Mouse (Mus musculus) large intestine, adult 2 months (tissue): ENCODE data around the gene Pkhd1. TPM values are rescaled to one million over a fixed set of nuclear protein-coding genes. Genes with fewer than 3 reads are reported as not detected.

Experiments
- DNase-seq: peaks from one replicate; pipeline ENCODE4 v3.0.0-alpha.2; 2012; ENCODE audit warnings: low read depth, low spot score
- WGBS: fragments of 180-500 bp; shearing (Covaris S2); methylation state at CpG from one replicate; pipeline ENCODE4 v1.1.7; 2018; 5-methylcytosine and 5-hydroxymethylcytosine counted together
- polyA plus RNA-seq: library from polyadenylated mRNA; depleted of rRNA; stranded (reverse); fragments of >200 nt; gene quantifications from 2 replicates; pipeline ENCODE4 v1.2.3, GENCODE M21; 2012; rRNA removed

The Pkhd1 gene
- polyA plus RNA-seq, 1 experiment: 0.33 TPM

DNA sequence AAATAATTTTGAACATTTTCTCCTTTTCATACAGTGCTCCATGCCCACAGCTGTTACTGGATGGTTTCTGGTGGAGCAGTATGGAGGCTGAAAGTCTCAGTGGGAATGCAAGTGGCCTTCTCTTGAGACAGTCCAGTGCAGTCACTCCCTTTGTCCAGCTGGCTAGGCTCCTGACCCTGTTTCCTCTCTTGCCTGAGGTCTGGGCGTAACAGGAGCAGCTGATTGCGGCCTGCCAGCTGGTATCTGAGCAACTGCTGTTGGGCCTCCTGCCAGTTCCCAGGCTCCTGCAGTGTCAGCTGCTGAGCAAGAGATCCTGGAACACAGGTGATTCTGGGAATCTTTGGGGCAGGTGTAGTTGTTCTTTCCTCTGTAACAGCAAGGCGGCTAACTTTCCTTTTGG lies 559.6 kb downstream of the Pkhd1 start:
- DNase-seq: peak; percentile 7
- WGBS: 41% methylated on average over 3 of the region's 3 CpGs

GRCm38 (mm10) chr1:20039389-20039788 lies 578.5 kb downstream of the Pkhd1 start:
- 74% methylated on average over 3 of the region's 3 CpGs for WGBS
- no peak for DNase-seq

DNA sequence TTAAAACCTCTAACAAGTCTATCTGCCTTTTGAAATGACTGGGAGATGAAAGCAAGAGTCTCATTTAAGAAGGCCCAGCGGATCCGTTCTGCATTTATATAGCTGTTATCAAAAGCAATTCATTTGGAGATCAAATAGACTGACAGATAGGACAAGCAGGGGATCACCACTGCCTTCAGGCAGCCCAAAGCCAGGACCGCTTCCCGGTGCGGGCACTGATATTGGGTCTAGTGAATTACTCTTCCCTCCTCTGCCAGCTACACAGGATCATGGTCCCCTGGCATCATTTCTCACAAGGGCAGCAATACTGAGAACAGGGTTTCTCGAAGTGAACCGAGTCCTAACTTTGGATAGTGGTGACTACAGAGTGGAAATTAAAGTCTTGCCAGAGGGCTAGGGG lies 582.6 kb downstream of the Pkhd1 start:
- WGBS: 83% methylated on average over 7 of the region's 7 CpGs
- no peak for DNase-seq

- WGBS: 77% methylated on average over 8 of the region's 8 CpGs
- DNase-seq: no peak
Measured at GRCm38 (mm10) chr1:20018198-20018925, 599.5 kb downstream of the Pkhd1 start.

DNA sequence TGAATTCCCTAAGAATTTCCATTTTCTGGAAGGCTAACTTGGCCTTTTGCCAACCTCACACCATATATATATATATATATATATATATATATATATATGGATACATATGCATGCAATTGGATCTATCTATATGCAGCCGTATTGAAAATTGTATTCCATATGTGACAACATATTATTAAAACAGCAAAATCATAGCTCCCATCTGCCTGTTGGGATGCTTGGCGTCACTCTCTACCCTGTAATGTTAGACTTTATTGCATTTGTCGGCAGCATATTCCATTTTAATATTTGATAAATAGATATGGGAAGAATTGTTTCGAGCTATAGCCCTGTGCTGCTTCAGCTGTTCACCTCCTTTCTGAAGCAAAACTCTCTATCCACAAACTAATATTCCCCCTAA lies 600.2 kb downstream of the Pkhd1 start:
- 83% methylated on average over 4 of the region's 4 CpGs for WGBS
- no peak for DNase-seq

Other genes starting within 250 kb of the Pkhd1 start
- gene Il17a, start 112.8 kb upstream of the Pkhd1 start, polyA plus RNA-seq: 0.44 and 0.99 TPM in 2 replicates
- gene Il17f, start 172.6 kb upstream of the Pkhd1 start, polyA plus RNA-seq: 0.23 and 1.2 TPM in 2 replicates
- 22.2 and 27.8 TPM in 2 replicates for gene Mcm3, start 202.2 kb upstream of the Pkhd1 start, polyA plus RNA-seq